Mouse (Mus musculus) thymus, adult 18-20 months (tissue): Measurements from ENCODE around the gene Prex1.

ENCODE experiments used
- DNase-seq, 2 experiments: peaks; one replicate each; pipeline ENCODE4 v3.0.0; 2022; ENCODE audit warnings: mixed read lengths in 2 of 2

Prex1 gene

GRCm38 (mm10) chr2:166720416-166720815, 6.8 kb upstream of the Prex1 start:
- DNase-seq = no peak

DNA sequence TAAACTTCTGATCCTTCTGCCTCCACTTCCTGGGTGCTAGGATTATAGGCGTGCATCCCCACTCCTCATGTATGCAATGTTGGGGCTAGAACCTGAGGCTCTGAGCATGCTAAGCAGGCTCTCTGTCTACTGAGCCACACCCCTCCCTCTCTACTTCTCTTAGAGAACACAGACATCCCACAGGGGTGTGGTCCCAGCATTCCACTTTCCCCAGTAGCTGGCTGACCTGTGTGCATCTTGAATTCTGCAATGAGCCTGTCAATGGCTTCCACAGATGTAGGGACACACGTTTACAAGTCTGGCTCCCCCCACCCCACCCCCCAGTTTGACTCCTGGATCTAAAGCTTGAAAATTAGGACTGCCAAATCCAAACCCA, 6.3 kb upstream of the Prex1 start:
- DNase-seq = no peak

DNA sequence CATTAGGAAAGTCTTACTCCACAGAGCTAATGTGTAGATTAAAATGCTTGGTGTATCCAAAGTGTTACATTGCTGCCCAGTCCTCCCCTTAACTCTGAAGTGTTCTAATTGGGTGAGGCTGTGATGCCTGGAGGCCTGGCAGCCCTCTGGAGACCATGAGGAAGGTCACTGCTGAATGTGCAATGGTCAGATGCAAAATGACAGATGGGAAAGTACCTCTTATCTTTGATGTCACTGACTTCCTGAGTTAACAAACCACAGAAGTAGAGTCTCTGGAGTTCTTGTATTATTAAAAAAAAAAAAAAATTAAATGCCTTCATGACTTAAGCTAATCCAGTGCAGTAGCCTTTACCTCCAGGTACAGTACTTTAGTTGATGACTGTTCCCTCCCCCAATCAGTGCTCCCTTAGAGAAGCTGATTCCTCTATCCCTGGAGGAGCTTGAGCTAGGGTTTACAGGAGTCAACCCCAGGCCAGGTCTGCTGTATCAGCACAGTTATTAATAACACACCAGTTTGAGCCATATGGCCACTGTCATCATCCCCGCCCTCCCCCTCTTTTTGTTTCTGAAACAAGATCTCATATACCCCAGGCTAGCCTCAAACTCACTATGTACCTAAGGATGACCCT, 5.8 kb upstream of the Prex1 start:
- DNase-seq = no peak

DNA sequence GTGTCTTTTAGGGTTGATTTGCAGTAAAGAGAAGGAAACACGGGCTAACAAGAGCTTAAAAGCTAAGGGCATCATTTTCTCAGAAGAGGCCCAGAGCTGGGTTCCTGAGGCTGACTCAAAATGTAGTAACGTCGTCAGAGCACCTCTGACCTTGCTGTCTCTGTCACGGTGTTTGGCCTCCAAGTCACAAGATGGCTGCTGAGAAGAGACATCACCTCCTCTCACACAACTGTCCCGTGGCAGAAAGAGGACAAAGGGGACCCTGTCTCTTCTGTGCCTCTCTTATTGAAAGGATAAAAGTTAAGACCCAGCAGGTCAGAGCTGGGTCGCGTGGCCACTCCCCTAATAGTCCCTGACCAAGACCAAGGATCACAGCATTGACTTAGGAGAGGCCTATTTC, 2.4 kb upstream of the Prex1 start:
- DNase-seq = no peak

DNA sequence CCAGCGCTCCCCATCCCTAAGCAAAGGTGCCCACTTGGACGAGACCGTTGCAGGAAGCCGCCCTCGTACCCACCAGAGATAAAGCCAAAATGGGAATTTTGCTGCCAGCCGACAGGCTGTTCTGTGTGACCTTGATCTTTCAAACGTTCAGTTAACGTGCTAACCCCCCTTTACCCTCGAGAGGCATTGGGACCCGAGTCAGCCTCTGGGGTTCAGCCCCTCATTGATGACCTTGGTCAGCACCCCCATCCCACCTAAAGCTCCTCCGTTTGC, 731 bp upstream of the Prex1 start:
- DNase-seq = no peak

- peak; percentile 72 to 75 for DNase-seq
Observed at GRCm38 (mm10) chr2:166712801-166713689, 587 bp downstream of the Prex1 start.

DNA sequence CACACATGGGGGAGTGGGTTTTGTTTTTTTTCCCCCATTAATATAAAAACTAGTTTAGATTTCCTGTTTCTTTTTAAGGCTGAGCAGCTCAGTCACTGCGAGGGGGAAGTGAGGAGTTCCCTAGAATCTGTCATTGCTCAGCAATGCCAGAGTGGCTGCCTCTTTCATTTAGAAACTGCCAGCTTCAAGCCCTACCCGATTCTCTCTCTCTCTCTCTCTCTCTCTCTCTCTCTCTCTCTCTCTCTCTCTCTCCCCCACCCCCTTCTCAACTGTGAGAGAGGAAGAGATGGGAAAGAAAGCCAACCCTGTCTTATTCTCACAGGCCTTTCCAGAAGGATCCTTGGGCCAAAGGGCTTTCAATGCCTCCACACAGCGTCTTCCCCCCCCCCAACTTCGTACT, 1.3 kb downstream of the Prex1 start:
- no peak for DNase-seq

DNA sequence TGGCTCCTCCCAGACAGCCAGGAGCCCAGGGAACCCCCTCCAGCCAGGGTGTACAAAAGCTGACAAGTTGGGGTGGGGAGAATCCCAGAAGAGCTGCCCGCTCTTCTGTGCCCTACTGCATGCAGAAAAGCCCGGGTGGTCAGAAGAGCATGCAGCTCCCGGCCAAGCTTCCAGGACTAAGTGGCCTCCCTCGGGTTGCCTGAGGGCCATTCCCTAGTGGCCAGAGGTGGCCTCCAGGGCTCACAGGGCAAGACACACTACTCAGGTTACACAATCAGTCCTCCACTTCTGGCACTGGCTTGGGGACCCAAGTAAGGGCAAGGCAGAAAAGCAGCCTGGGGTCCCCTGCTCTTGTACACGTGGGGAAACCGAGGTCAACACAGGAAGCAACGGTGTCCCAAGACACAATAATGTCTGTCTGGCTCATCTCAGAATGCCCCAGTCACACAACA, 1.9 kb downstream of the Prex1 start:
- DNase-seq = no peak

DNA sequence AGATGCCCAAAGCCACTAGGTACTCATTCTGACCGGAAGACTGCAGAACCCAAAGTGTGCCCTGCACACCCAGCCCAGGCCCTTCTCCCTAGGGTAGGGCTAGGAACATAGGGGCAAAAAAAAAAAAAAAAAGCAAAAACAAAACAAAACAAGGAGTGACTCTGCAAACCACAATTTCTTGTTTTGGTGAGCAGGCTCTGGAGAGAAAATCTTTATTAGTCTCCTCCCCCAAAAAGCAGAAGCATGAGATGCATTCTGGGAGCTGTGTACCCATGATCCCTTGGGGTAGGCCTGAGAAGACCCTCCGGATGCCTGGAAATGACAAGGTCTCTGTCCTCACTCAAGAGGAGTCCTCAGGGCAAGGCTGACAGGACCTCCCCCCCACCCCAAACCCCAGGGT, 3.7 kb downstream of the Prex1 start:
- no peak for DNase-seq

- no peak for DNase-seq
Observed at GRCm38 (mm10) chr2:166708304-166708703, 5.3 kb downstream of the Prex1 start.

- no peak for DNase-seq
Observed at GRCm38 (mm10) chr2:166706526-166706925, 7.1 kb downstream of the Prex1 start.

GRCm38 (mm10) chr2:166703491-166703890, 10.1 kb downstream of the Prex1 start:
- no peak for DNase-seq

DNA sequence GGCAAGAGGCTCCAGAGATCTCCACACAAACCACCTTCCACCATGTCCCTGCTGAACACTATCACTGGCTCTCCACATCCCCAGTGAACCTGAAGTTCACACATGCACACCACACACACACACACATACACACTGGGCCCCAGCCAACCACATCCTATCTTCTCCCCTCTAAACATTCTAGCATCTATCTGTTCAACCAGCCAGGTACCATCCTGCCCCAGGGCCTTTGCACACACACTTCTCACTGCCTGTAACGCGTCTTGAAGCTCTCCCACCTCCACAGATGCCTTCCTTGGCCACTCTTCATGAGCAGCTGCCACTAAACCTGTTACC, 11.6 kb downstream of the Prex1 start:
- DNase-seq = no peak

DNA sequence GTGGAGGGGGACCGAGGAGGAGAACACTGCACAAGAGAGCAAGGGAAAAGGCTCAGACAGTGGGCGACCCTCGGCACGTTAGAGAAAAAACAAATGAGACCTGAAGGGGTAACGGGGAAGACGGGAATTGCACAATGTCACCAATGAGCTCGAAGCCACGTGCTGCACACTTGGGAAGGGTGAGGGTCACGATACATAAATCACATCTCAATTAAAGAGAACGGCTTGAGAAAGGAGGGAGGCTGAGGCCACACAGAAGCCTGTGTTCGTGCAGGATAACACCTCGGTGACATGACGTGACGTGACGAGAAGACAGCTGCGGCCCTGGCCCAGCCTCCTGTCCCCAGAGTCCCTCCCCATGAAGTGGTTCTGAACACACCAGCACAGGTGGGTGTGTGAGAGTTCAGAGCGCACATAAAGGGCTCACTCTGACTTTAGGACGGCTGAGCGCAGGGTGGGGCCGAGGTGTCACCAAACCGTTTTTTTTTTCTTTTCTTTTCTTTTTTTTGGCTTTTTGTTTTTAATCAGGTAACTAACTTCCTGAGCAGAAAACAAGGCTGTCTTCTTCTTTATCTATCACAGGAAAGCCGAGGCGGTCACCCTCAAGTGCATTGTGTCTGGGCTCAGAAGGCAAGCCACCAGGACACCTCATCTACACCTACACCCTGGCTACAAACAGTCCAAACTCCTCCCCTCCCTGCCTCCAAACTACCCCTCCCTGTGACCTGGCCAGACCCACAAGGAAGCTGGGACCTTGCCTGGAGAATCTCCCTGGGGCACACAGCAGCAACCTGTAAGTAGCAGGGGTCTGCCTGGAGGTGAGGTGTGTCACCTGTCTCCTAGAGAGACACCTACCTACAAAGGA, 12.2 kb downstream of the Prex1 start:
- peak in 1 of 2 experiments; percentile 41 for DNase-seq

DNA sequence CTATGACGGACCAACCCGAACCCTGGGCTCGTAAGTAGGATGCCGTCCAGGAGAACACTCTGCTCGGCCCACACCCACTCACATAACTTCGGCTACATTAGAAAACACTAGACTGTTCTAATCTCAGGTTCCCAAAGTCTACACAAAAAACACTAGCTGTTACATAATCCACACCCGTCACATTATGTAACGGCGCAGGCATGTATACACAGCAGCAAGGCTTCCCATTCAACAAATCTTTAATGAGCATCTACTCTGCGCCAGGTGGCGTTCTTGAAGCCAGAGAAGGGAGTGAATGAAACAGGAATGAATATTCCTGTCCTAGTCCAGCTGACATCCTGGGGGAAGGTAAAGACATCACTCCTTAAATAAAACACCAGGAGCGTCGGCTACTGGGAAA, 12.9 kb downstream of the Prex1 start:
- DNase-seq = no peak

DNA sequence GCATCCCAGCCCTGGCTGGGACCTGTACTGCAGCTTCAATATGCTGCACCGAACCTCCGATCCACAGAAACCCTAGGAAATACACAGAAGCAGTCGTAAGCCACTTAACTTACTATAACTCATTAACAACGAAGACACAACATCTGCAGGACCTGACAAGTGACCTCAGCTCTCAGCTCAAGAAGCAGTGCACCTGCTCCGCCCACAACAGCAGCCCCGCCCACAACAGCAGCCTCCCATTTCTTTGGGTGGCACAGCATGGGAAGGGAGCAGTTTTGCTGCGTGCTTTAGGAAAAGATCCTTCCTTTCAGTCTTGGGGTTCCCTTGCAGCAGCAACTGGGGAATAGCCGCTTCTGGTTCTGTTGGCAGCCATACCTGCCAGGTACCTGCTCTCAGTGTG, 13.5 kb downstream of the Prex1 start:
- no peak for DNase-seq

DNA sequence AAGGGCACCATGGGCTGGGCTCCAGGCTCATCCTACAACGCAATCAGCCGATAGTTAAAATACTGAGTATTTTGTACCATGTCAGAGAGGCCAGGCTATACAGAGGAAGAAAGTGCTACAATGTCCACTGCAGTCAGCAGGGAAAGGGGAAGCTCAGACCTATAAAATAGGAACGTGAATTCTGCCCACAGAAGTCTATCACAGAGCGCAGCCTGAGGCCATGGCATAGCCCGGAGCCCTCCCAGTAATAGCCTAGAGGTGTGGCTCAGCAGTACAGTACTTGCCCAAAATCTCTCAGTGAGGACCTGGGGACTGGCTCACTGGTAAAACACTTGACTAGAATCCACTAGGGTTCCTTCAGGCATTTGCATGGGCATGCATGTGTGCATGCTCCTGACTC, 14.1 kb downstream of the Prex1 start:
- DNase-seq = no peak

- no peak for DNase-seq
Observed at GRCm38 (mm10) chr2:166694616-166695015, 19.0 kb downstream of the Prex1 start.

GRCm38 (mm10) chr2:166693394-166693793, 20.2 kb downstream of the Prex1 start:
- no peak for DNase-seq

DNA sequence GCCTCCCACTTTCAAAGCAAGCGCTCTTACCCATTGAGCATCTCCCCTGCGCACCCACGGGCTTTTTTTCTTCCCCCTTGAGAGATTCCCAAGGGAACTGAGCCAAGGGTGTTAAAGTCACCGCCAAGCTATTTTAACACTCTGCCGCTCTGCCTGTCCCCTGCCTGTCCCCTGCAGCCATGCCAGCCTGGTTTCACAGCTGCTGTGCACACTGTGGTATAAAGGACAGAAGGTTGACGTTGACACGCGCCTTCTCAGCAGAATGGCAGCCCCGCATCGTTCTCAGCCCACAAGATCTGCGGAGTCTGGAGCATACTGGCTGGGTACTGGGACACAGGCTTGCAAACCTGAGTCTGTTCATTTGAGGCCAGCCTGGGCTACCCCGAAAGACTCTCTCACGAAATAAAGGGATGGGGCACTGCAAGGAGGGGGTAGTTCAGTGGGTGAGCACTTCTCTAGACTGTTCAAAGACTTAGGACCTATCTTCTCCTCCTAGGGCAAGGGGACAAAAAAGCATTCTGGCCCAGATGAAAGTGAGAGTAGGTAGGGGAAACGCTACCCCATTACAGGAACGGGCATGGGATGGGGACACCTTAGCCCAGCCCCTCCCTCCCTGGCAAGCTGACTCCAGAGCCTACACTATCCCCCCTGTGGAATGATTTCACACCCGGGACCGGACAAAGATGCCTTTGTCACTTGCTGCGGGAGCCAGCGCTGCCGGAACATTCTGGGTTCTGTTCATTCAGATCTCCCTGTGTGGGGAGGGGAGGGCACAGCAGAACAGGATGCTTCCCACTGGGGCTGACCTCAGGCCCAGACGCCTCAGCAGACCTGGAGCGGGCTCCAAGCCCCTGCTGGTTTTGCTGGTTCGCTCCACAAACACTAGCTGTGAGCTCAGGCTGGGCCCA, 21.8 kb downstream of the Prex1 start:
- no peak for DNase-seq

GRCm38 (mm10) chr2:166686917-166687316, 26.7 kb downstream of the Prex1 start:
- no peak for DNase-seq

- DNase-seq = no peak
Observed at GRCm38 (mm10) chr2:166685824-166686223, 27.8 kb downstream of the Prex1 start.
